Mouse (Mus musculus) embryonic facial prominence, embryonic 14.5 days (tissue): ENCODE results near the gene Samd4. TPM values are rescaled to one million over a fixed set of nuclear protein-coding genes. Genes with fewer than 3 reads are reported as not detected.

Source experiments
- ATAC-seq: fragments of 200-750 bp; cut with Nextera tagmentation; 2 replicates; pipeline ENCODE4 v1.8.0; 2017; ENCODE audit warnings: low read depth, moderate number of reproducible peaks, moderate TSS enrichment
- DNase-seq: peaks from one replicate; pipeline ENCODE4 v3.0.0-alpha.2; 2015; ENCODE audit warnings: low spot score
- H3K27ac ChIP-seq: fragments of 300-500 bp; sonication (generic); replicated peaks from 2 replicates; pipeline ENCODE4 v1.5.1; 2014; ENCODE audit warnings: low read depth, mild to moderate bottlenecking, low read length, moderate library complexity
- H3K27me3 ChIP-seq: fragments of 300-500 bp; sonication (generic); replicated peaks from 2 replicates; pipeline ENCODE4 v1.6.1; 2014; ENCODE audit warnings: low read length; ENCODE audit not compliant: control insufficient read depth, insufficient read depth
- H3K36me3 ChIP-seq: fragments of 300-500 bp; sonication (generic); 2 replicates; pipeline ENCODE4 v1.6.1; 2014; ENCODE audit warnings: low read length, mixed read lengths; ENCODE audit not compliant: control insufficient read depth, insufficient read depth
- H3K4me1 ChIP-seq: fragments of 300-500 bp; sonication (generic); 2 replicates; pipeline ENCODE4 v1.6.1; 2014; ENCODE audit warnings: antibody characterized with exemption, low read length; ENCODE audit not compliant: control insufficient read depth, insufficient read depth
- H3K4me2 ChIP-seq: fragments of 300-500 bp; sonication (generic); 2 replicates; pipeline ENCODE4 v1.6.1; 2014; ENCODE audit warnings: low read depth, mild to moderate bottlenecking, low read length, moderate library complexity, mixed read lengths
- H3K4me3 ChIP-seq: fragments of 300-500 bp; sonication (generic); 2 replicates; pipeline ENCODE4 v1.5.1; 2014; ENCODE audit warnings: low read depth, mild to moderate bottlenecking, low read length
- H3K9ac ChIP-seq: fragments of 300-500 bp; sonication (generic); 2 replicates; pipeline ENCODE4 v1.6.1; 2014; ENCODE audit warnings: low read depth, mild to moderate bottlenecking, low read length, moderate library complexity, mixed read lengths
- H3K9me3 ChIP-seq: fragments of 300-500 bp; sonication (generic); 2 replicates; pipeline ENCODE4 v1.6.1; 2016; ENCODE audit warnings: low read length; ENCODE audit not compliant: control insufficient read depth
- WGBS: fragments of 180-500 bp; shearing (Covaris S2); extraction: QIAGEN DNeasy Blood & Tissue Kit; methylation state at CpG from one replicate; pipeline ENCODE4 v1.1.7; 2014; 5-methylcytosine and 5-hydroxymethylcytosine counted together
- polyA plus RNA-seq: library from polyadenylated mRNA; unstranded; fragments of >200 nt; fragmentation: Nextera tagmentation; extraction: Ambion mirVana; gene quantifications from 2 replicates; pipeline ENCODE4 v1.2.1, GENCODE M21; 2014

Gene Samd4
- polyA plus RNA-seq, 1 experiment from 2014 or later: 9.6 TPM

DNA sequence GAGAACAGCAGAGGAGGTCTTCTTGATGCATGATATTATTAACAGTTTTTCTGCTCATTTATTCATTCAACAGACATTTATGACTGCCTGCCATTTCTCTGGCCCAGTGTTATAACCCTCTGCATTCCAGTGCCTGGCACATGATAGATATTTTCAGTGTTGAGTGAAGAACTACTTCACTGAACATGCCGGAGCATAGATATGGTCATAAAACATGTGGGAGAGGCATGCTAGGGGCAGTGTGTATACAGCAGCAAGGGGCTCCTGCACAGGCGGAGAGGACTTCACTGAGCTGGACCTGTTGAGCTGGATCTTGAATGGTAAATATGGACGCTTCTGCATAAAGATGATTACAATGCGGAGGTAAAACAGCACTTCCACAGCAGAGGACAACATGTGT is 6.4 kb downstream of the Samd4 start:
- Histone ChIP-seq H3K4me2 (no peak overlapping the region), H3K27ac (no peak overlapping the region), H3K27me3 (no peaks in the 10 kb centered on the region), H3K36me3 (peaks cover 20% of the 10 kb centered on the region; the same call in 1 of the 2 replicates), H3K4me1 (peaks cover 17% of the 10 kb centered on the region), H3K4me3 (no peak overlapping the region), H3K9me3 (no peaks in the 10 kb centered on the region), H3K9ac (no peak overlapping the region)
- WGBS: 82% methylated on average over 4 of the region's 4 CpGs
- no peak for ATAC-seq
- DNase-seq: no peak

DNA sequence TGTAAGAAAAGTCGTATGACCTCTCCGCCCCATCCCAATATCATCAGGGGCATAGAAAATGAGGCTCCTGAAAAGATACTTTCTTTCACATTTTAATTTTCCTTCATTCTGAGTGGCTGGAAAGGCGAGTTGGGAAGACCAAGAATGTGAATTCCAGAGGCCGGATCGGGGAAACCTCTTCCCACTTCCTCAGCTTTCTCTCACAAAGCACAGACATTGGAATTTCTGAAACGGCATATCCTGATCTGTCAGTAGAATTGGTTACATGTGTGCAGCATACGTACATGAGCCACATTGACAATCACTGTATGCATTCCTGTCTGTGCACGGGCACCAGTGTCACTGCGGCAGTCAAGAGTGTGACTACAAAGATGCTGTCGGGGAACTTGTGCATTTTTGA is 11.3 kb downstream of the Samd4 start:
- no peaks in the 10 kb centered on the region for H3K27me3 ChIP-seq
- peak overlapping the region; percentile 63; the same call in 1 of the 2 replicates for H3K27ac ChIP-seq
- H3K9ac ChIP-seq: no peak overlapping the region
- WGBS: 53% methylated on average over 10 of the region's 10 CpGs
- ATAC-seq: no peak
- DNase-seq: peak; percentile 56
- H3K4me2 ChIP-seq: no peak overlapping the region
- peaks cover 16% of the 10 kb centered on the region; the same call in 1 of the 2 replicates for H3K36me3 ChIP-seq
- no peaks in the 10 kb centered on the region for H3K9me3 ChIP-seq
- peaks cover 15% of the 10 kb centered on the region for H3K4me1 ChIP-seq
- no peak overlapping the region for H3K4me3 ChIP-seq

DNA sequence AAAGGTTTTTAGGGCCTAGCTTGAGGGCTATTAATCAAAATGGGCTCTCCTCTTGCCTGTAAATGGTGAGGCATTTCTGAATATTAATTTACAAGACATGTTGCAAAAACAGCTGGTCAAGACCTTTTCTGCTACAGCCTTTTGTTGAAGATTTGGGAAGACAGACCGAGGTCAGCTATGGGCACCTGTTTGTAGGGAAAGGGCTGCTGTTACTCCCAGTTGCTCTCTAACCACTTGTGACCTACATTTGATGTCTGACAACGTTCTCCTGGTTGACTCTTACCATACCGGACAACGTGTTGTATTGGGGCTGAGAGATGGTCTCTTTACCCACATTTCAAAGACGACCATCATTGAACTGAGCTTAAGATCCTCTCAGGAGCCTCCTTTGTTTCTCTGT is 15.3 kb downstream of the Samd4 start:
- H3K9me3 ChIP-seq: no peaks in the 10 kb centered on the region
- no peak for ATAC-seq
- no peaks in the 10 kb centered on the region for H3K36me3 ChIP-seq
- no peaks in the 10 kb centered on the region for H3K27me3 ChIP-seq
- no peak overlapping the region for H3K4me3 ChIP-seq
- 84% methylated on average over 5 of the region's 5 CpGs for WGBS
- H3K27ac ChIP-seq: no peak overlapping the region
- H3K9ac ChIP-seq: no peak overlapping the region
- no peak for DNase-seq
- no peak overlapping the region for H3K4me2 ChIP-seq
- peaks cover 21% of the 10 kb centered on the region for H3K4me1 ChIP-seq

DNA sequence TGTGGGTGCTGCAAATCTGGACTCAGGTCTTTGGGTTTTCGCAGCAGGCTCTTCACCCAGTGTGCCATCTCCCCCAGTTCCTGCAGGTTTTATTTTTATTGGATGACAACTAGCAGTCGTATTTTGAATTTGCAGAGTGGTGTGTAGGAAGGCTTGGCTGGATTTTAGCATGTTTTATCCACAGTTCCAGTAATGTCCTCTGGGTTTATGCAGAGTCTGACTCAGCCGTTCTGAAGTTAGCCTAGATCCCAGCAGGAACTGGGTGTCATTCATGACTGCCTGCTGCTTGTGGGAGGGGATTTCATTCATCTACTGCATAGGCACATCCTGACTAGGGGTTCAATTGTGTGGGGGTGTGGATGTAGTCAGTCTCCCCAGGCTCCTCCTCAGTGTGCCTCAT is 16.0 kb downstream of the Samd4 start:
- no peak overlapping the region for H3K4me2 ChIP-seq
- H3K27me3 ChIP-seq: no peaks in the 10 kb centered on the region
- ATAC-seq: no peak
- DNase-seq: no peak
- H3K4me1 ChIP-seq: peaks cover 16% of the 10 kb centered on the region
- WGBS: 64% methylated on average over 3 of the region's 3 CpGs
- H3K36me3 ChIP-seq: no peaks in the 10 kb centered on the region
- H3K9ac ChIP-seq: no peak overlapping the region
- H3K27ac ChIP-seq: no peak overlapping the region
- H3K9me3 ChIP-seq: no peaks in the 10 kb centered on the region
- H3K4me3 ChIP-seq: no peak overlapping the region

DNA sequence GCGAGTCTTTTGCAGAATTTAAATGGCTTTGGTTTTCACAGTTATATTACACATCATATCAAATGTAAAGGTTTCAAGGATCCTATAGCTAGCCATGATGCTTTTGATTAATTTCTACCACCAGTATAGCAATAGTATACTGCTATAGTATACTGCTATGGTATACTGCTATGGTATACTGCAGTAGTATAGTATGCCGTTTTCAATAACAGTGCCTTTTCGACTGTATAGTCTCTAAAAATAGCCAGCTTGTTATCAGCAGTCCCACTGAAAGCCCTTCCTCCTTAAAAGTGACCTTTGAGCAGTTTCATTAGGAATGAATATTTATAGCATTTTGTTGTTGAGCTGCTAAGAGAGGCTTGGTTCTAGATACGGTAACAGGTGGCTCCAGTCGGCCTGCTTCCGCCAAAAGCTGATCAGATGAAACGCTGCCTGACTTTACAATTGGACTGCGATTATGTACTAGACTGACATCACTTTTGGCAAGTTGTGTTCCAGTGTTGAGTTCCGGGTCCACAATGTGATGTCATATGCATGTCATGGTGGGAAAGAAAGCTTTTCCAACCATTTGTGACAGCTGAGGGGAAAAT is 19.9 kb downstream of the Samd4 start:
- Histone ChIP-seq H3K4me2 (no peak overlapping the region), H3K9me3 (no peaks in the 10 kb centered on the region), H3K4me1 (0 out of 2 replicates have a peak, but pooled peaks cover 5% of the 10 kb centered on the region), H3K9ac (no peak overlapping the region), H3K27me3 (no peaks in the 10 kb centered on the region), H3K27ac (no peak overlapping the region), H3K36me3 (no peaks in the 10 kb centered on the region), H3K4me3 (no peak overlapping the region)
- DNase-seq (no peak), ATAC-seq (no peak)
- 88% methylated on average over 9 of the region's 9 CpGs for WGBS

DNA sequence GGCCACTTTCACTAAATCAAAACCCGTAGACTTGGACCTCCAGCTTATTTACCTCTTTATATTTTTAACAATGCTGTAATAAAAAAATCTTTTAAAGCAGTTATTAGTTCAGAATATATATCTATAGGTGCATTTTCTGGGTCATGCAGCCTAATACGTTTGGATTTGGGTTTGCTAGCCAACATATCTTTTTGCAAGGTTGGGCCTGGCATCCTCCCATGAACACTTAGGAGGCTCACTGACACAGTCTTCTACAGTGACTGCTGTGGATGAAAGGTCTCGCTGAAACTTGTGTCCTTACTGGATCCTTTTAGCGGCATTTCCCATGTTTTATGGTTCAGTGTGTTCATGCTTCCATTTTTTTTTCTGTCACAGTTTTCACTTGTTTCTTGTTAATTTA is 21.6 kb downstream of the Samd4 start:
- H3K36me3 ChIP-seq: no peaks in the 10 kb centered on the region
- 0 out of 2 replicates have a peak, but pooled peaks cover 5% of the 10 kb centered on the region for H3K4me1 ChIP-seq
- H3K9ac ChIP-seq: no peak overlapping the region
- WGBS: 92% methylated on average over 4 of the region's 4 CpGs
- no peak for ATAC-seq
- no peak overlapping the region for H3K4me3 ChIP-seq
- H3K9me3 ChIP-seq: no peaks in the 10 kb centered on the region
- no peaks in the 10 kb centered on the region for H3K27me3 ChIP-seq
- DNase-seq: no peak
- no peak overlapping the region for H3K27ac ChIP-seq
- H3K4me2 ChIP-seq: no peak overlapping the region

DNA sequence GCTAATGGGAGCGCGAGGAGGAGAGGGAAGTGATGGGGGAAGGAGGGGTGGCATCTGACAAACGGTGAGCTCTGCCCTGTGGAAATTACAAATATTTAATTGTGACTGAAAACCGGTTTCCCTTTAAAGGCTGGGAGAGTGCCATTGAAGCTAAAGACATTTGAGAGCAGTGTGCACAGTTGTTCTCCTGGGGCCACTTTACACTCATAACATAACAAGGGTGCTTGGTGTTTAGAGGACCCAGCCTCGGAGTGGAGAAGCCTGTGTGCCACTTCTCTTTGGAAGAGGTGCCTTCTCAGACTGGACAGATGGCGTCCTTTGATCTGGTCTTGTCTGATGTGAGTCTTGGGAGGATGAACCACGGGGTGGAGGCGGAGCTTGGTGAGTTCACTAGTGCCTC is 26.2 kb downstream of the Samd4 start:
- no peak overlapping the region for H3K4me2 ChIP-seq
- 75% methylated on average over 8 of the region's 8 CpGs for WGBS
- DNase-seq: no peak

DNA sequence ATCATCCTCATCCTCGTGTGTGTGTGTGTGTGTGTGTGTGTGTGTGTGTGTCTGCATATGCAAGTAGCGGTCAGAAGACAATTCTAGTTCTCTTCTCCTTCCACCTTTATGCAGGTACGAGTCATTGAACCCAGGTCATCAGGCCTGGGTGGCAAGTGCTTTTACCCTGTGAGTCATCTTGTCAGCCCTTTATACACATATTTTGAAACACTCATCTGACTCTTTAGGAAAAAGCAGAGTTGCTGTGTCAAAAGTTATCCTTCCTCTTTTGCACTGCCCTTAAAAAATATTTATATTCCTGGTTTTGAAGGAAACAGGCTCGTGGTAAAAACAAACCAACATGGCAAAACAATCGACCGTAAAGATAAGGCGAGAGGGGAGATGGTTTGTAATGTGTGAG is 29.8 kb downstream of the Samd4 start:
- ATAC-seq (no peak), DNase-seq (no peak)
- H3K27me3 ChIP-seq: no peaks in the 10 kb centered on the region
- no peak overlapping the region for H3K27ac ChIP-seq
- H3K9me3 ChIP-seq: no peaks in the 10 kb centered on the region
- no peak overlapping the region for H3K4me2 ChIP-seq
- no peak overlapping the region for H3K9ac ChIP-seq
- no peak overlapping the region for H3K4me3 ChIP-seq
- 84% methylated on average over 7 of the region's 7 CpGs for WGBS
- 0 out of 2 replicates have a peak, but pooled peaks cover 7% of the 10 kb centered on the region for H3K36me3 ChIP-seq
- H3K4me1 ChIP-seq: peaks cover 15% of the 10 kb centered on the region

More for the DNA sequence above, 26.2 kb downstream of the Samd4 start:
- H3K9me3 ChIP-seq: no peaks in the 10 kb centered on the region
- no peaks in the 10 kb centered on the region for H3K4me1 ChIP-seq
- H3K9ac ChIP-seq: no peak overlapping the region
- no peak overlapping the region for H3K27ac ChIP-seq
- H3K36me3 ChIP-seq: 0 out of 2 replicates have a peak, but pooled peaks cover 7% of the 10 kb centered on the region
- no peak overlapping the region for H3K4me3 ChIP-seq
- ATAC-seq: no peak
- no peaks in the 10 kb centered on the region for H3K27me3 ChIP-seq

DNA sequence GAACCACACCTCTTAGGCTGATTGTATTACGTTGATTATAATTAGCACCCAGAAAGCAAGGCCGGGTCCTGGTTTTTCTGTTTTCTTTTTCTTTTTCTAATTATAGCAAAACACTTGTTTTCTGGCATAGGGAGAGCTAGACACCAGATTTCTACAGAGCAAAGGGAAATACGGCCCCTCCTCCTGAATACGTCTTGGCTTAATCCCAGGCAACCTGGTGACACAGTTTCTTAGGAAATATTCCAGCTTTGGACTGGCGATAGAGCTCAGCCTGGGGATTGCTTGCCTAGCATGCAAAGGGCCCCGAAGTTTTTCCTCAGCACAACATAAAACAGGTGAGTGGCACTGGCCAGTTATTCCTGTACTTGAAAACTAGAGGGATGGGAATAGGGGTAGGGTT is 31.7 kb downstream of the Samd4 start:
- H3K27me3 ChIP-seq: no peaks in the 10 kb centered on the region
- no peaks in the 10 kb centered on the region for H3K9me3 ChIP-seq
- 0 out of 2 replicates have a peak, but pooled peaks cover 7% of the 10 kb centered on the region for H3K36me3 ChIP-seq
- no peak overlapping the region for H3K4me3 ChIP-seq
- ATAC-seq (no peak), DNase-seq (no peak)
- WGBS: 61% methylated on average over 6 of the region's 6 CpGs
- no peak overlapping the region for H3K27ac ChIP-seq
- no peak overlapping the region for H3K9ac ChIP-seq
- H3K4me1 ChIP-seq: peaks cover 15% of the 10 kb centered on the region
- no peak overlapping the region for H3K4me2 ChIP-seq
